Mouse (Mus musculus) stomach, postnatal 0 days (tissue): ENCODE measurements around the gene Fam81a. TPM values are rescaled to one million over a fixed set of nuclear protein-coding genes. Genes with fewer than 3 reads are reported as not detected.

Experiments used
- ATAC-seq: fragments of 200-750 bp; cut with Nextera tagmentation; 2 replicates; pipeline ENCODE4 v1.8.0; 2017; ENCODE audit not compliant: low FRiP score, low TSS enrichment
- DNase-seq: peaks from one replicate; pipeline ENCODE4 v3.0.0-alpha.2; 2016; ENCODE audit warnings: low spot score
- H3K27ac ChIP-seq: fragments of 300-500 bp; sonication (generic); replicated peaks from 2 replicates; pipeline ENCODE4 v1.5.1; 2014; ENCODE audit warnings: mild to moderate bottlenecking, control low read depth
- H3K27me3 ChIP-seq: fragments of 300-500 bp; sonication (generic); 2 replicates; pipeline ENCODE4 v1.6.1; 2014; ENCODE audit warnings: low read length; ENCODE audit not compliant: control insufficient read depth, insufficient read depth
- H3K36me3 ChIP-seq: fragments of 300-500 bp; sonication (generic); 2 replicates; pipeline ENCODE4 v1.6.1; 2014; ENCODE audit warnings: low read length, mixed read lengths; ENCODE audit not compliant: control insufficient read depth, insufficient read depth
- H3K4me1 ChIP-seq: fragments of 300-500 bp; sonication (generic); replicated peaks from 2 replicates; pipeline ENCODE4 v1.6.1; 2014; ENCODE audit warnings: antibody characterized with exemption; ENCODE audit not compliant: control insufficient read depth, insufficient read depth
- H3K4me2 ChIP-seq: fragments of 300-500 bp; sonication (generic); replicated peaks from 2 replicates; pipeline ENCODE4 v1.6.1; 2014; ENCODE audit warnings: low read depth, mild to moderate bottlenecking, control low read depth, moderate library complexity
- H3K4me3 ChIP-seq: fragments of 300-500 bp; sonication (generic); 2 replicates; pipeline ENCODE4 v1.5.1; 2014; ENCODE audit warnings: low read depth, low read length, control low read depth
- H3K9ac ChIP-seq: fragments of 300-500 bp; sonication (generic); 2 replicates; pipeline ENCODE4 v1.6.1; 2014; ENCODE audit warnings: mild to moderate bottlenecking, low read length, control low read depth, mixed read lengths
- H3K9me3 ChIP-seq: fragments of 300-500 bp; sonication (generic); 2 replicates; pipeline ENCODE4 v1.6.1; 2016; ENCODE audit warnings: low read length; ENCODE audit not compliant: control insufficient read depth
- CTCF ChIP-seq: IDR thresholded peaks from 2 replicates; pipeline ENCODE4 v1.5.1; 2016; ENCODE audit warnings: antibody characterized with exemption, low read depth, mild to moderate bottlenecking, moderate library complexity
- EP300 ChIP-seq: optimal IDR thresholded peaks from 2 replicates; pipeline ENCODE3; 2016; ENCODE audit warnings: antibody characterized with exemption
- WGBS: fragments of 180-500 bp; shearing (Covaris S2); extraction: QIAGEN DNeasy Blood & Tissue Kit; methylation state at CpG from one replicate; pipeline ENCODE4 v1.1.7; 2014; 5-methylcytosine and 5-hydroxymethylcytosine counted together
- polyA plus RNA-seq: library from polyadenylated mRNA; unstranded; fragments of >200 nt; fragmentation: Nextera tagmentation; extraction: Ambion mirVana; gene quantifications from 2 replicates; pipeline ENCODE4 v1.2.1, GENCODE M21; 2015

Fam81a gene
- polyA plus RNA-seq, 1 experiment from 2014 or later: 3.0 TPM

DNA sequence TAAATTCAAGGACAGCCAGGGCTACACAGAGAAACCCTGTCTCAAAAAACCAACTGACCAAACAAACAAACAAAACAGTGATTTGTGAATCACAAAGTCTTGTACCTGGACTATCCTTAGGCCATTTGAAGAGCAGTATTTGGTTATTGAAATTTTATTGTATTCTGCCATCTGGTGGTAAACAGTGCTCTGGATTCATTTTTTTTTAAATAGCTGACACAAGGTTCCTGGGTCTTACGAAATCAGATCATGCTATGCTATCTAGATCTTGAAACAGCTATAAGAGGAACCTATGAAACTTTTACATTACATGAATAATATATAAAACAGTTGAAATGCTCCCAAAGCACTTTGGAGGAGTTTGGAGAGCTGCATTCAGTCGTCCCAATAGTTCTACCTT is 61.4 kb downstream of the Fam81a start:
- H3K36me3 ChIP-seq: no peaks in the 10 kb centered on the region
- TF ChIP-seq CTCF (peak; percentile 71), EP300 (no peak)
- H3K4me3 ChIP-seq: no peak overlapping the region
- H3K4me2 ChIP-seq: no peak overlapping the region
- H3K9ac ChIP-seq: no peak overlapping the region
- H3K27ac ChIP-seq: no peak overlapping the region
- no peak for DNase-seq
- no peaks in the 10 kb centered on the region for H3K9me3 ChIP-seq
- 59% methylated on average over 2 of the region's 2 CpGs for WGBS
- no peaks in the 10 kb centered on the region for H3K27me3 ChIP-seq
- no peak for ATAC-seq
- H3K4me1 ChIP-seq: no peaks in the 10 kb centered on the region

- no peaks in the 10 kb centered on the region for H3K36me3 ChIP-seq
- H3K27me3 ChIP-seq: no peaks in the 10 kb centered on the region
- no peak overlapping the region for H3K4me2 ChIP-seq
- H3K9me3 ChIP-seq: no peaks in the 10 kb centered on the region
- WGBS: 80% methylated on average over 9 of the region's 9 CpGs
- H3K4me3 ChIP-seq: no peak overlapping the region
- H3K27ac ChIP-seq: no peak overlapping the region
- TF ChIP-seq EP300: no peak
- TF ChIP-seq CTCF: no peak
- H3K9ac ChIP-seq: no peak overlapping the region
- no peak for ATAC-seq
- no peaks in the 10 kb centered on the region for H3K4me1 ChIP-seq
- DNase-seq: no peak
Measured at GRCm38 (mm10) chr9:70080027-70080800, 62.1 kb downstream of the Fam81a start.

- no peak for ATAC-seq
- 88% methylated on average over 3 of the region's 3 CpGs for WGBS
- Histone ChIP-seq H3K36me3 (no peaks in the 10 kb centered on the region), H3K4me1 (no peaks in the 10 kb centered on the region), H3K27ac (0 out of 2 replicates have a peak overlapping the region, but pooled peaks have one; percentile 13), H3K9me3 (no peaks in the 10 kb centered on the region), H3K4me2 (no peak overlapping the region), H3K9ac (no peak overlapping the region), H3K27me3 (no peaks in the 10 kb centered on the region), H3K4me3 (no peak overlapping the region)
- DNase-seq: no peak
- TF ChIP-seq EP300 (no peak), CTCF (no peak)
Measured at GRCm38 (mm10) chr9:70078034-70078433, 64.3 kb downstream of the Fam81a start.

GRCm38 (mm10) chr9:70077170-70077569 is 65.2 kb downstream of the Fam81a start:
- no peak overlapping the region for H3K9ac ChIP-seq
- no peak overlapping the region for H3K4me3 ChIP-seq
- H3K27ac ChIP-seq: 0 out of 2 replicates have a peak overlapping the region, but pooled peaks have one; percentile 58
- no peaks in the 10 kb centered on the region for H3K9me3 ChIP-seq
- H3K27me3 ChIP-seq: no peaks in the 10 kb centered on the region
- no peaks in the 10 kb centered on the region for H3K4me1 ChIP-seq
- DNase-seq: no peak
- WGBS: 41% methylated on average over 7 of the region's 7 CpGs
- ATAC-seq: no peak
- no peak for TF ChIP-seq EP300
- no peaks in the 10 kb centered on the region for H3K36me3 ChIP-seq
- H3K4me2 ChIP-seq: no peak overlapping the region

- no peaks in the 10 kb centered on the region for H3K9me3 ChIP-seq
- H3K4me3 ChIP-seq: no peak overlapping the region
- no peak overlapping the region for H3K4me2 ChIP-seq
- 71% methylated on average over 8 of the region's 8 CpGs for WGBS
- H3K36me3 ChIP-seq: no peaks in the 10 kb centered on the region
- peak overlapping the region; percentile 67 for H3K27ac ChIP-seq
- ATAC-seq (peak; percentile 86), DNase-seq (peak; percentile 70)
- no peaks in the 10 kb centered on the region for H3K27me3 ChIP-seq
- TF ChIP-seq CTCF: no peak
- TF ChIP-seq EP300: no peak
- no peaks in the 10 kb centered on the region for H3K4me1 ChIP-seq
- no peak overlapping the region for H3K9ac ChIP-seq
Measured at GRCm38 (mm10) chr9:70072387-70072786, 70.0 kb downstream of the Fam81a start.

GRCm38 (mm10) chr9:70069961-70070435 is 72.4 kb downstream of the Fam81a start:
- DNase-seq (peak; percentile 45), ATAC-seq (peak; percentile 48)
- Histone ChIP-seq H3K27ac (peak overlapping the region; percentile 40; the same call in 1 of the 2 replicates), H3K4me1 (no peaks in the 10 kb centered on the region), H3K4me3 (no peak overlapping the region), H3K36me3 (no peaks in the 10 kb centered on the region), H3K9ac (no peak overlapping the region), H3K9me3 (no peaks in the 10 kb centered on the region), H3K27me3 (no peaks in the 10 kb centered on the region), H3K4me2 (no peak overlapping the region)
- no peak for TF ChIP-seq CTCF
- no peak for TF ChIP-seq EP300
- 31% methylated on average over 8 of the region's 8 CpGs for WGBS
